Mouse (Mus musculus): ENCODE data around the gene Phb2. TPM values are rescaled to one million over a fixed set of nuclear protein-coding genes. Genes with fewer than 3 reads are reported as not detected.

Gene Phb2
- total and polyA plus RNA-seq, 2 experiments from 2014 or later: 200 to 271 TPM

DNA sequence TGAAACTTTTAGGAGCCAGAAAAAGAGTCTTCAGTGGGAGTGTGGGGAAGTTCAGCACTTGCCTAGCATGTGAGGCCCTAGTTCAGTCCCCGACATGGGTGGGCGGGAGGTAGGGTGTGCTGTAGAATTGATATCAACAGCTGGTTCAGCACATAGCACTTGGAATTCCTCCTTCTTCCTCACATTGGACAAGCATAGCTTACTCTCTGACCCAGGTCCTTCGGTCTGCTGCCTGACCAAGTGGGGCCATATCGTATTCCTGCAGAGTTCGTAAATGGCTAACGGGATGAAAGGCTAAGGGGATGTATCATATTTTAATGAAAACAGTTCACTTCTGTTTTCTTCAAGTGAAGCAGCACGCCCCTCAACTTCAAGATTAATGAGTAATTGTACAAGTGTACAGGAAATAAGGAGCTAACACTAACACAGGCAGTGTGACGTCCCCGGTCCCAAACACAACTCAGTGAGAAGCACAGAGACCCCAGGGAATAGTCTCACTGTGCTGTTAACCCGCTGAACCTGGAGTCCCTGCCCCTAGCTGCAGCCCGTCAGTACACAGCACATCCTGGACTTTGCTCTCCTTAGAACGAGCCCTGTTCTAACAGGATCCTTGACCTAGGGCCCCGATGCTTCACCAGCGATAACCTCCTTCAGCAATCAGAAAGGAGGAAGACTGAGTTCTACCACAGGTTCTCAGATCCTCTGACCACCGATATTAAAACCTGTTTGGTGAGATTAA is 18.7 kb upstream of the Phb2 start:
- Histone ChIP-seq H3K4me1 (ENCODE audit: insufficient read depth) (no peaks in the 10 kb centered on the region), H3K9me3 (ENCODE audit: low read length) (no peaks in the 10 kb centered on the region), H3K36me3 (ENCODE audit: insufficient read depth) (no peaks in the 10 kb centered on the region), H3K27ac (ENCODE audit: low read depth, low read length) (0 out of 2 replicates have a peak overlapping the region, but pooled peaks have one; percentile 45), H3K9ac (no peak overlapping the region), H3K4me2 (ENCODE audit: low read depth) (no peak overlapping the region), H3K4me3 (ENCODE audit: low read depth, low read length) (no peak overlapping the region), H3K27me3 (ENCODE audit: insufficient read depth, low read length) (no peaks in the 10 kb centered on the region)
- ATAC-seq: no peak
- no peak for DNase-seq
- WGBS: 79% methylated on average over 15 of the region's 15 CpGs
- TF ChIP-seq CTCF (IDR thresholded peaks at IDR 0.05; ENCODE audit: low read depth): no peak

GRCm38 (mm10) chr6:124694166-124694955 is 17.8 kb upstream of the Phb2 start:
- Histone ChIP-seq H3K9ac (no peak overlapping the region), H3K4me3 (ENCODE audit: low read depth, low read length) (no peak overlapping the region), H3K36me3 (ENCODE audit: insufficient read depth) (no peaks in the 10 kb centered on the region; the same call in 1 of the 2 replicates), H3K27me3 (ENCODE audit: insufficient read depth, low read length) (no peaks in the 10 kb centered on the region), H3K9me3 (ENCODE audit: low read length) (no peaks in the 10 kb centered on the region), H3K27ac (ENCODE audit: low read depth, low read length) (0 out of 2 replicates have a peak overlapping the region, but pooled peaks have one; percentile 45), H3K4me1 (ENCODE audit: insufficient read depth) (no peaks in the 10 kb centered on the region), H3K4me2 (ENCODE audit: low read depth) (no peak overlapping the region)
- TF ChIP-seq CTCF (IDR thresholded peaks at IDR 0.05; ENCODE audit: low read depth): no peak
- WGBS: 63% methylated on average over 15 of the region's 15 CpGs
- ATAC-seq (peak; percentile 81), DNase-seq (peak; percentile 62)

DNA sequence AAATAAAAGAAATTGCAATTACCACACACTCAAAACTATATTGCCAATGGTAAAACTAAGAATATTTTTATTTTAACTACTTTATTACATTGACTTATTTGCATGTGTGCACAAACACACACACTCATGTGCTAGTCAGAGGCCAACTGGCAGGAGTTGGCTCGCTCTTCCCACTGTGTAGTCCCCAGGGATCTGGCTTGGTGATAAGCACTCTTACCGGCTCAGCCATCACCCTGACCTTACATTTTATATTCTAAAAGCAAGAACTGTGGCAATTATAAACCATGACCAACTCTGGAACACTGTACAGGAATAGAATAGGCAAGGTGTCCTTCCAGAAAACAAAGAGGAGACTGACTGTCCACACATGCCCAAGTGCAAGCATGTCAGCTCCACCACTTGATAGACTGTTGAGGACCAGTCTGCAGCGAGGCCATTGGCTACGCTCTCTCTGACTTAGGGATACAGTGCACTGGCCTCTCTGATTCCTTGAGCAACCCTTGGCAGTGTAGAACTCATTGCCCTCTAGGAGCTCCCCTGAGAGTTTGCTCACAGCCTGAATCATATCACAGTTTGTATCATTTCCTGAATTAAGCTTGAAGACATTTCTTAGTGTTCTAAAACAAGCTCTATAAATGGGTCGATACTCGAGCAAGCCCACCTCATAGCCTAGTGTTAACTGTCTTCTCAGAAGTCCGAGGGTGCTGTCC is 15.5 kb upstream of the Phb2 start:
- no peaks in the 10 kb centered on the region for H3K4me1 ChIP-seq (ENCODE audit: insufficient read depth)
- 92% methylated on average over 7 of the region's 7 CpGs for WGBS
- ATAC-seq (no peak), DNase-seq (no peak)
- no peak overlapping the region for H3K4me2 ChIP-seq (ENCODE audit: low read depth)
- peaks cover 20% of the 10 kb centered on the region for H3K36me3 ChIP-seq (ENCODE audit: insufficient read depth)
- H3K27me3 ChIP-seq (ENCODE audit: insufficient read depth, low read length): no peaks in the 10 kb centered on the region
- no peaks in the 10 kb centered on the region for H3K9me3 ChIP-seq (ENCODE audit: low read length)
- H3K27ac ChIP-seq (ENCODE audit: low read depth, low read length): no peak overlapping the region
- H3K9ac ChIP-seq: no peak overlapping the region
- no peak for TF ChIP-seq CTCF (IDR thresholded peaks at IDR 0.05; ENCODE audit: low read depth)
- H3K4me3 ChIP-seq (ENCODE audit: low read depth, low read length): no peak overlapping the region

DNA sequence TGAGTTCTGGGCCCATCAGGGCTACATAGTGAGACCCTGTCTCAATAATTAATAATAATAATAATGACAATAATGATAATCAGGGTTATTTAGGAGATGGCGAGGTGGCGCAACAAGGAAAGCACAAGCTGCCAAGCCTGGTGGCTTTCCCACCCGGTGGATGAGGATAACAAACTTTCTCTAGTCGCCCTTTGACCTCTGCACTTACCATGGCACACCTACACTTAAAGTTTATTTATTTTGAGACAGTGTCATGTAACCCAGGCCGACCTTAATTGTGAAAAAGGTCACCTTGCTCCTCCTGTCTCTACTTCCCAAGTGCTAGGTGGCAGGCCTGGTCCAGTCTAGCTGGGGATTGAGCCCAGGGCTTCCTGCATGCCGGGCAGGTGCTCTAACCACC is 13.4 kb upstream of the Phb2 start:
- Histone ChIP-seq H3K4me1 (ENCODE audit: insufficient read depth) (no peaks in the 10 kb centered on the region), H3K27me3 (ENCODE audit: insufficient read depth, low read length) (no peaks in the 10 kb centered on the region), H3K4me3 (ENCODE audit: low read depth, low read length) (no peak overlapping the region), H3K36me3 (ENCODE audit: insufficient read depth) (peaks cover 42% of the 10 kb centered on the region), H3K9ac (no peak overlapping the region), H3K9me3 (ENCODE audit: low read length) (no peaks in the 10 kb centered on the region), H3K4me2 (ENCODE audit: low read depth) (no peak overlapping the region), H3K27ac (ENCODE audit: low read depth, low read length) (no peak overlapping the region)
- DNase-seq (no peak), ATAC-seq (no peak)
- WGBS: 93% methylated on average over 6 of the region's 6 CpGs
- no peak for TF ChIP-seq CTCF (IDR thresholded peaks at IDR 0.05; ENCODE audit: low read depth)

GRCm38 (mm10) chr6:124699366-124699765 is 12.8 kb upstream of the Phb2 start:
- Histone ChIP-seq H3K27me3 (ENCODE audit: insufficient read depth, low read length) (no peaks in the 10 kb centered on the region), H3K36me3 (ENCODE audit: insufficient read depth) (peaks cover 48% of the 10 kb centered on the region), H3K4me2 (ENCODE audit: low read depth) (no peak overlapping the region), H3K9me3 (ENCODE audit: low read length) (no peaks in the 10 kb centered on the region), H3K9ac (no peak overlapping the region), H3K4me1 (ENCODE audit: insufficient read depth) (no peaks in the 10 kb centered on the region), H3K4me3 (ENCODE audit: low read depth, low read length) (no peak overlapping the region), H3K27ac (ENCODE audit: low read depth, low read length) (no peak overlapping the region)
- no peak for TF ChIP-seq CTCF (IDR thresholded peaks at IDR 0.05; ENCODE audit: low read depth)
- no peak for ATAC-seq
- DNase-seq: no peak
- WGBS: 87% methylated on average over 4 of the region's 4 CpGs

GRCm38 (mm10) chr6:124699962-124700610 is 12.1 kb upstream of the Phb2 start:
- ATAC-seq: peak; percentile 23; the same call in 1 of the 2 replicates
- peaks cover 55% of the 10 kb centered on the region for H3K36me3 ChIP-seq (ENCODE audit: insufficient read depth)

More at GRCm38 (mm10) chr6:124699962-124700610, 12.1 kb upstream of the Phb2 start:
- Histone ChIP-seq H3K27ac (ENCODE audit: low read depth, low read length) (no peak overlapping the region), H3K9me3 (ENCODE audit: low read length) (no peaks in the 10 kb centered on the region), H3K4me1 (ENCODE audit: insufficient read depth) (no peaks in the 10 kb centered on the region), H3K27me3 (ENCODE audit: insufficient read depth, low read length) (no peaks in the 10 kb centered on the region), H3K4me2 (ENCODE audit: low read depth) (no peak overlapping the region), H3K9ac (no peak overlapping the region), H3K4me3 (ENCODE audit: low read depth, low read length) (no peak overlapping the region)
- no peak for DNase-seq
- no peak for TF ChIP-seq CTCF (IDR thresholded peaks at IDR 0.05; ENCODE audit: low read depth)
- 83% methylated on average over 11 of the region's 11 CpGs for WGBS
